Mouse (Mus musculus): ENCODE data around the gene Ddx54. TPM values are rescaled to one million over a fixed set of nuclear protein-coding genes. Genes with fewer than 3 reads are reported as not detected.

Ddx54 gene
- 46.9 and 49.0 TPM in 2 replicates for polyA plus RNA-seq (2015; fragmentation: Nextera tagmentation; extraction: Ambion mirVana)

GRCm38 (mm10) chr5:120612442-120612821, at the start of gene Ddx54, which contains the start of gene Rita1:
Gene Ddx54 (plus strand): TSS chr5:120612739.
Gene Rita1 (minus strand): TSS chr5:120612589.
- peak within 1 kb of the TSS; percentile 71 for H3K9ac ChIP-seq (replicated peaks)
- WGBS = under 1% methylated on average over 22 of the region's 22 CpGs
- H3K9me3 ChIP-seq = no peaks in the 10 kb centered on the region
- peaks cover 33% of the 10 kb centered on the region for H3K4me1 ChIP-seq
- H3K4me3 ChIP-seq = peak within 1 kb of the TSS; percentile 62
- peaks cover 2% of the 10 kb centered on the region; the same call in 1 of the 2 replicates for H3K36me3 ChIP-seq
- H3K4me2 ChIP-seq (replicated peaks) = peak within 1 kb of the TSS; percentile 71
- H3K27me3 ChIP-seq = no peaks in the 10 kb centered on the region
- peak; percentile 87 for ATAC-seq (replicated peaks)
- H3K27ac ChIP-seq (replicated peaks) = peak within 1 kb of the TSS; percentile 91

- peaks cover 58% of the 10 kb centered on the region for H3K4me1 ChIP-seq
- peak overlapping the region; percentile 46 for H3K27ac ChIP-seq (replicated peaks)
- no peak overlapping the region for H3K4me3 ChIP-seq
- no peak overlapping the region for H3K4me2 ChIP-seq (replicated peaks)
- no peak overlapping the region; the same call in 1 of the 2 replicates for H3K9ac ChIP-seq (replicated peaks)
- 63% methylated on average over 28 of the region's 28 CpGs for WGBS
- no peaks in the 10 kb centered on the region for H3K27me3 ChIP-seq
- no peak for ATAC-seq (replicated peaks)
- no peaks in the 10 kb centered on the region for H3K9me3 ChIP-seq
- H3K36me3 ChIP-seq = no peaks in the 10 kb centered on the region
Observed at GRCm38 (mm10) chr5:120562956-120563913, 49.3 kb upstream of the Ddx54 start.

- Histone ChIP-seq H3K9ac (replicated peaks) (no peak overlapping the region), H3K4me1 (peaks cover 65% of the 10 kb centered on the region), H3K27ac (replicated peaks) (no peak overlapping the region), H3K4me2 (replicated peaks) (no peak overlapping the region), H3K36me3 (no peaks in the 10 kb centered on the region), H3K9me3 (no peaks in the 10 kb centered on the region), H3K4me3 (no peak overlapping the region), H3K27me3 (no peaks in the 10 kb centered on the region)
- WGBS = 66% methylated on average over 4 of the region's 4 CpGs
- no peak for ATAC-seq (replicated peaks)
Observed at GRCm38 (mm10) chr5:120563914-120564311, 48.6 kb upstream of the Ddx54 start.

GRCm38 (mm10) chr5:120565171-120565905, 47.2 kb upstream of the Ddx54 start:
- no peak; the same call in 1 of the 2 replicates for ATAC-seq (replicated peaks)
- H3K4me2 ChIP-seq (replicated peaks) = no peak overlapping the region
- H3K9ac ChIP-seq (replicated peaks) = peak overlapping the region; percentile 24; the same call in 1 of the 2 replicates
- H3K4me3 ChIP-seq = no peak overlapping the region
- H3K36me3 ChIP-seq = no peaks in the 10 kb centered on the region
- no peaks in the 10 kb centered on the region for H3K9me3 ChIP-seq
- H3K27me3 ChIP-seq = no peaks in the 10 kb centered on the region
- H3K27ac ChIP-seq (replicated peaks) = peak overlapping the region; percentile 90
- peaks cover 75% of the 10 kb centered on the region for H3K4me1 ChIP-seq
- 17% methylated on average over 15 of the region's 15 CpGs for WGBS

GRCm38 (mm10) chr5:120566101-120566500, 46.4 kb upstream of the Ddx54 start:
- Histone ChIP-seq H3K4me2 (replicated peaks) (no peak overlapping the region), H3K9me3 (no peaks in the 10 kb centered on the region), H3K27ac (replicated peaks) (peak overlapping the region; percentile 90), H3K9ac (replicated peaks) (0 out of 2 replicates have a peak overlapping the region, but pooled peaks have one; percentile 24), H3K4me1 (peaks cover 75% of the 10 kb centered on the region), H3K36me3 (no peaks in the 10 kb centered on the region), H3K4me3 (no peak overlapping the region), H3K27me3 (no peaks in the 10 kb centered on the region)
- WGBS = 5% methylated on average over 5 of the region's 5 CpGs
- ATAC-seq (replicated peaks) = peak; percentile 82

- ATAC-seq (replicated peaks) = peak; percentile 21; the same call in 1 of the 2 replicates
- WGBS = 32% methylated on average over 9 of the region's 9 CpGs
- H3K4me1 ChIP-seq = peaks cover 79% of the 10 kb centered on the region
- H3K9ac ChIP-seq (replicated peaks) = no peak overlapping the region
- no peak overlapping the region for H3K4me3 ChIP-seq
- no peaks in the 10 kb centered on the region for H3K36me3 ChIP-seq
- no peak overlapping the region for H3K4me2 ChIP-seq (replicated peaks)
- peak overlapping the region; percentile 90 for H3K27ac ChIP-seq (replicated peaks)
- no peaks in the 10 kb centered on the region for H3K9me3 ChIP-seq
- no peaks in the 10 kb centered on the region for H3K27me3 ChIP-seq
Observed at GRCm38 (mm10) chr5:120566681-120567252, 45.8 kb upstream of the Ddx54 start.

- peak; percentile 29 for ATAC-seq (replicated peaks)
- 0 out of 2 replicates have a peak overlapping the region, but pooled peaks have one; percentile 22 for H3K4me2 ChIP-seq (replicated peaks)
- peaks cover 80% of the 10 kb centered on the region for H3K4me1 ChIP-seq
- H3K9ac ChIP-seq (replicated peaks) = no peak overlapping the region
- no peaks in the 10 kb centered on the region for H3K9me3 ChIP-seq
- no peak overlapping the region for H3K4me3 ChIP-seq
- WGBS = 11% methylated on average over 21 of the region's 21 CpGs
- no peaks in the 10 kb centered on the region for H3K27me3 ChIP-seq
- peak overlapping the region; percentile 90 for H3K27ac ChIP-seq (replicated peaks)
- no peaks in the 10 kb centered on the region for H3K36me3 ChIP-seq
Observed at GRCm38 (mm10) chr5:120567253-120567701, 45.3 kb upstream of the Ddx54 start.

- 13% methylated on average over 14 of the region's 14 CpGs for WGBS
- Histone ChIP-seq H3K4me3 (no peak overlapping the region), H3K9ac (replicated peaks) (no peak overlapping the region), H3K27me3 (no peaks in the 10 kb centered on the region), H3K27ac (replicated peaks) (peak overlapping the region; percentile 90), H3K4me1 (peaks cover 80% of the 10 kb centered on the region), H3K36me3 (no peaks in the 10 kb centered on the region), H3K9me3 (no peaks in the 10 kb centered on the region), H3K4me2 (replicated peaks) (peak overlapping the region; percentile 8; the same call in 1 of the 2 replicates)
- no peak for ATAC-seq (replicated peaks)
Observed at GRCm38 (mm10) chr5:120567761-120568211, 44.8 kb upstream of the Ddx54 start.

GRCm38 (mm10) chr5:120568336-120568768, 44.2 kb upstream of the Ddx54 start:
- no peaks in the 10 kb centered on the region for H3K9me3 ChIP-seq
- no peak overlapping the region for H3K4me3 ChIP-seq
- 25% methylated on average over 9 of the region's 9 CpGs for WGBS
- peak overlapping the region; percentile 90 for H3K27ac ChIP-seq (replicated peaks)
- peaks cover 75% of the 10 kb centered on the region for H3K4me1 ChIP-seq
- ATAC-seq (replicated peaks) = no peak
- no peak overlapping the region for H3K9ac ChIP-seq (replicated peaks)
- no peaks in the 10 kb centered on the region for H3K36me3 ChIP-seq
- peak overlapping the region; percentile 8; the same call in 1 of the 2 replicates for H3K4me2 ChIP-seq (replicated peaks)
- no peaks in the 10 kb centered on the region for H3K27me3 ChIP-seq

GRCm38 (mm10) chr5:120568964-120569363, 43.6 kb upstream of the Ddx54 start:
- no peak overlapping the region for H3K4me2 ChIP-seq (replicated peaks)

GRCm38 (mm10) chr5:120569791-120570190, 42.7 kb upstream of the Ddx54 start:
- Histone ChIP-seq H3K27me3 (no peaks in the 10 kb centered on the region), H3K27ac (replicated peaks) (no peak overlapping the region), H3K36me3 (no peaks in the 10 kb centered on the region), H3K9ac (replicated peaks) (no peak overlapping the region), H3K4me2 (replicated peaks) (no peak overlapping the region), H3K4me1 (peaks cover 69% of the 10 kb centered on the region), H3K9me3 (no peaks in the 10 kb centered on the region), H3K4me3 (no peak overlapping the region)
- no peak for ATAC-seq (replicated peaks)
- 90% methylated on average over 3 of the region's 3 CpGs for WGBS

More at GRCm38 (mm10) chr5:120568964-120569363, 43.6 kb upstream of the Ddx54 start:
- Histone ChIP-seq H3K4me1 (peaks cover 71% of the 10 kb centered on the region), H3K9me3 (no peaks in the 10 kb centered on the region), H3K27ac (replicated peaks) (peak overlapping the region; percentile 90), H3K9ac (replicated peaks) (no peak overlapping the region), H3K27me3 (no peaks in the 10 kb centered on the region), H3K4me3 (no peak overlapping the region), H3K36me3 (no peaks in the 10 kb centered on the region)
- WGBS = 93% methylated on average over 4 of the region's 4 CpGs
- ATAC-seq (replicated peaks) = no peak
